Mouse (Mus musculus): ENCODE data around the gene Fam83g. TPM values are rescaled to one million over a fixed set of nuclear protein-coding genes. Genes with fewer than 3 reads are reported as not detected.
A peak's percentile ranks its signal among the peaks of the same experiment; 100 is the strongest.

The Fam83g gene
- polyA plus RNA-seq, 2 experiments = 3.9 to 4.4 TPM

GRCm38 (mm10) chr11:61708928-61709327, 25.0 kb downstream of the Fam83g start:
- TF ChIP-seq EP300 (IDR thresholded peaks at IDR 0.05; ENCODE audit: low read depth) = no peak
- TF ChIP-seq CTCF (IDR thresholded peaks at IDR 0.05; ENCODE audit: low read depth) = peak; percentile 35
- Histone ChIP-seq H3K4me2 (ENCODE audit: low read depth) (no peak overlapping the region), H3K4me1 (replicated peaks; ENCODE audit: control insufficient read depth in 2 of 2, insufficient read depth in 2 of 2, low read length in 1 of 2) (no peaks in the 10 kb centered on the region), H3K27ac (no peak overlapping the region), H3K9ac (replicated peaks) (no peak overlapping the region), H3K27me3 (ENCODE audit: control insufficient read depth, insufficient read depth, low read length) (no peaks in the 10 kb centered on the region), H3K9me3 (ENCODE audit: control insufficient read depth, low read length) (no peaks in the 10 kb centered on the region), H3K36me3 (replicated peaks; ENCODE audit: control insufficient read depth, insufficient read depth, low read depth) (no peaks in the 10 kb centered on the region; the same call in 1 of the 2 replicates), H3K4me3 (ENCODE audit: insufficient read depth in 1 of 2, low read depth in 2 of 2, low read length in 2 of 2) (no peak overlapping the region)
- ATAC-seq (ENCODE audit: insufficient read depth) (no peak), DNase-seq (ENCODE audit: low read depth in 3 of 3, low spot score in 3 of 3) (no peak)
- WGBS (ENCODE audit: insufficient replicate concordance) = 49% methylated on average over 3 of the region's 3 CpGs

- DNase-seq (ENCODE audit: low read depth in 3 of 3, low spot score in 3 of 3) (no peak), ATAC-seq (ENCODE audit: insufficient read depth) (no peak)
- no peaks in the 10 kb centered on the region for H3K9me3 ChIP-seq (ENCODE audit: control insufficient read depth, low read length)
- no peaks in the 10 kb centered on the region for H3K36me3 ChIP-seq (replicated peaks; ENCODE audit: control insufficient read depth, insufficient read depth, low read depth)
- no peaks in the 10 kb centered on the region for H3K27me3 ChIP-seq (ENCODE audit: control insufficient read depth, insufficient read depth, low read length)
- no peak for TF ChIP-seq EP300 (IDR thresholded peaks at IDR 0.05; ENCODE audit: low read depth)
- no peak for TF ChIP-seq CTCF (IDR thresholded peaks at IDR 0.05; ENCODE audit: low read depth)
- no peaks in the 10 kb centered on the region for H3K4me1 ChIP-seq (replicated peaks; ENCODE audit: control insufficient read depth in 2 of 2, insufficient read depth in 2 of 2, low read length in 1 of 2)
- H3K9ac ChIP-seq (replicated peaks) = no peak overlapping the region
- no peak overlapping the region for H3K4me3 ChIP-seq (ENCODE audit: insufficient read depth in 1 of 2, low read depth in 2 of 2, low read length in 2 of 2)
- H3K4me2 ChIP-seq (ENCODE audit: low read depth) = no peak overlapping the region
- WGBS (ENCODE audit: insufficient replicate concordance) = 58% methylated on average over 15 of the region's 15 CpGs
- no peak overlapping the region for H3K27ac ChIP-seq
These were observed 29.4 kb downstream of the Fam83g start for GRCm38 (mm10) chr11:61713157-61713855.

GRCm38 (mm10) chr11:61714346-61715117, 30.6 kb downstream of the Fam83g start:
- peak; percentile 55 to 62 (median 58) for DNase-seq (ENCODE audit: low read depth in 3 of 3, low spot score in 3 of 3)
- Histone ChIP-seq H3K4me1 (replicated peaks; ENCODE audit: control insufficient read depth in 2 of 2, insufficient read depth in 2 of 2, low read length in 1 of 2) (no peaks in the 10 kb centered on the region), H3K4me3 (ENCODE audit: insufficient read depth in 1 of 2, low read depth in 2 of 2, low read length in 2 of 2) (no peak overlapping the region), H3K27ac (no peak overlapping the region), H3K36me3 (replicated peaks; ENCODE audit: control insufficient read depth, insufficient read depth, low read depth) (no peaks in the 10 kb centered on the region), H3K9me3 (ENCODE audit: control insufficient read depth, low read length) (no peaks in the 10 kb centered on the region), H3K9ac (replicated peaks) (no peak overlapping the region), H3K4me2 (ENCODE audit: low read depth) (no peak overlapping the region), H3K27me3 (ENCODE audit: control insufficient read depth, insufficient read depth, low read length) (no peaks in the 10 kb centered on the region)
- ATAC-seq (ENCODE audit: insufficient read depth) = peak; percentile 71
- TF ChIP-seq CTCF (IDR thresholded peaks at IDR 0.05; ENCODE audit: low read depth) (peak; percentile 94), EP300 (IDR thresholded peaks at IDR 0.05; ENCODE audit: low read depth) (no peak)
- WGBS (ENCODE audit: insufficient replicate concordance) = 25% methylated on average over 11 of the region's 11 CpGs

GRCm38 (mm10) chr11:61715130-61715529, 31.2 kb downstream of the Fam83g start:
- H3K4me1 ChIP-seq (replicated peaks; ENCODE audit: control insufficient read depth in 2 of 2, insufficient read depth in 2 of 2, low read length in 1 of 2) = no peaks in the 10 kb centered on the region
- no peak overlapping the region for H3K27ac ChIP-seq
- no peaks in the 10 kb centered on the region for H3K27me3 ChIP-seq (ENCODE audit: control insufficient read depth, insufficient read depth, low read length)
- H3K9ac ChIP-seq (replicated peaks) = no peak overlapping the region
- no peak overlapping the region for H3K4me3 ChIP-seq (ENCODE audit: insufficient read depth in 1 of 2, low read depth in 2 of 2, low read length in 2 of 2)
- ATAC-seq (ENCODE audit: insufficient read depth) (peak; percentile 31; the same call in 1 of the 2 replicates), DNase-seq (ENCODE audit: low read depth in 3 of 3, low spot score in 3 of 3) (no peak)
- no peak overlapping the region for H3K4me2 ChIP-seq (ENCODE audit: low read depth)
- H3K36me3 ChIP-seq (replicated peaks; ENCODE audit: control insufficient read depth, insufficient read depth, low read depth) = no peaks in the 10 kb centered on the region
- no peaks in the 10 kb centered on the region for H3K9me3 ChIP-seq (ENCODE audit: control insufficient read depth, low read length)
- TF ChIP-seq CTCF (IDR thresholded peaks at IDR 0.05; ENCODE audit: low read depth) (no peak), EP300 (IDR thresholded peaks at IDR 0.05; ENCODE audit: low read depth) (no peak)
- WGBS (ENCODE audit: insufficient replicate concordance) = 45% methylated on average over 6 of the region's 6 CpGs

GRCm38 (mm10) chr11:61717990-61718389, 34.1 kb downstream of the Fam83g start:
- no peak overlapping the region for H3K27ac ChIP-seq
- 44% methylated on average over 5 of the region's 5 CpGs for WGBS (ENCODE audit: insufficient replicate concordance)
- no peaks in the 10 kb centered on the region for H3K4me1 ChIP-seq (replicated peaks; ENCODE audit: control insufficient read depth in 2 of 2, insufficient read depth in 2 of 2, low read length in 1 of 2)
- no peaks in the 10 kb centered on the region for H3K27me3 ChIP-seq (ENCODE audit: control insufficient read depth, insufficient read depth, low read length)
- no peak overlapping the region for H3K4me2 ChIP-seq (ENCODE audit: low read depth)
- H3K36me3 ChIP-seq (replicated peaks; ENCODE audit: control insufficient read depth, insufficient read depth, low read depth) = no peaks in the 10 kb centered on the region
- no peak for TF ChIP-seq EP300 (IDR thresholded peaks at IDR 0.05; ENCODE audit: low read depth)
- TF ChIP-seq CTCF (IDR thresholded peaks at IDR 0.05; ENCODE audit: low read depth) = no peak
- ATAC-seq (ENCODE audit: insufficient read depth) (no peak), DNase-seq (ENCODE audit: low read depth in 3 of 3, low spot score in 3 of 3) (no peak)
- no peak overlapping the region for H3K4me3 ChIP-seq (ENCODE audit: insufficient read depth in 1 of 2, low read depth in 2 of 2, low read length in 2 of 2)
- H3K9ac ChIP-seq (replicated peaks) = no peak overlapping the region
- H3K9me3 ChIP-seq (ENCODE audit: control insufficient read depth, low read length) = no peaks in the 10 kb centered on the region
